Mouse (Mus musculus): ENCODE data around the gene Ubtd1. TPM values are rescaled to one million over a fixed set of nuclear protein-coding genes. Genes with fewer than 3 reads are reported as not detected.

The Ubtd1 gene
- polyA plus RNA-seq, 1 experiment = 46.7 TPM

DNA sequence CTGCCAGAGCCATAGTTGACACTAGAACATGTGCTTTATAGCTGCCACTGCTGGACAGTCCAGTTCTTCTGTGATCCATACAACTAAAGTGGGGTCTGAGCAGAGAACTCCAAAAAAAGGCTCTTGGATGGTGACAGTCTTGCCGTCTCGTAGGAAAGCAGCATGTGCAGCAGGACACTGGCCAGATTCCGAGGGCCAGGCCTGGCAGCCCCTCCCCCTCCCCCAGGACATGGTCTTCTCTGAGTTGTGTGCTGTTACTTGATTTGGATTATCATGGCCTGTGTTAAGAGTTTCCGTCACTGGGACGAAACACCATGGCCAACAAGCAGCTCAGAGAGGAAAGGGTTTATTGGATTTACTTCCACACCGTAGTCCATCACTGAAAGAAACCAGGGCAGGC is 22.7 kb downstream of the Ubtd1 start:
- Histone ChIP-seq H3K4me3 (ENCODE audit: insufficient read depth, low read length) (no peak overlapping the region), H3K4me1 (ENCODE audit: control insufficient read depth, insufficient read depth, low read length) (peaks cover 86% of the 10 kb centered on the region), H3K27ac (ENCODE audit: insufficient read depth, low read depth, low read length) (peak overlapping the region; percentile 38; the same call in 1 of the 2 replicates)
- TF ChIP-seq POLR2A (IDR thresholded peaks at IDR 0.05; ENCODE audit: borderline replicate concordance, low read depth, low read length) = no peak
- no peak for TF ChIP-seq CTCF (IDR thresholded peaks at IDR 0.05; ENCODE audit: low read depth, low read length)

DNA sequence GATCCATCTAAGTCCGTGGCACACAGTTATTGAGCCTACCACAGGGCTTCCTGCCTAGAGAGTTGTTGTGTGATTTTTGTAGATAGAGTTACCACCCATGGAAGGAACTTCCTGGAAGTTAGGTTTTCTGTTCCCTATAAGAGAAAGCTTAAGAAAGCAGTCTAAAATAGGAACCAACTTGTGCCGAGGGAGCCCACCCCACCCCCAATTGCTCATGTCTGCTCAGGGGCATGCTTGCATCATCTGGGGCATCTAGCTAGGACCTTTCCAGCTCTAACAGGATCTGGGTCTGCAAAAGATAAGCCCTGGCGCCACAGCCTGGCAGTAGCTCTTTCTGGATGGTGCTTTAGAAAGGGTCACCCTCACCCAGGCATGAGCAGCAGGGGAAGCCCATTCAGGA is 24.1 kb downstream of the Ubtd1 start:
- peak overlapping the region; percentile 91 for H3K27ac ChIP-seq (ENCODE audit: insufficient read depth, low read depth, low read length)
- no peak for TF ChIP-seq CTCF (IDR thresholded peaks at IDR 0.05; ENCODE audit: low read depth, low read length)
- TF ChIP-seq POLR2A (IDR thresholded peaks at IDR 0.05; ENCODE audit: borderline replicate concordance, low read depth, low read length) = no peak
- H3K4me3 ChIP-seq (ENCODE audit: insufficient read depth, low read length) = peak overlapping the region; percentile 43
- H3K4me1 ChIP-seq (ENCODE audit: control insufficient read depth, insufficient read depth, low read length) = peaks cover 83% of the 10 kb centered on the region

DNA sequence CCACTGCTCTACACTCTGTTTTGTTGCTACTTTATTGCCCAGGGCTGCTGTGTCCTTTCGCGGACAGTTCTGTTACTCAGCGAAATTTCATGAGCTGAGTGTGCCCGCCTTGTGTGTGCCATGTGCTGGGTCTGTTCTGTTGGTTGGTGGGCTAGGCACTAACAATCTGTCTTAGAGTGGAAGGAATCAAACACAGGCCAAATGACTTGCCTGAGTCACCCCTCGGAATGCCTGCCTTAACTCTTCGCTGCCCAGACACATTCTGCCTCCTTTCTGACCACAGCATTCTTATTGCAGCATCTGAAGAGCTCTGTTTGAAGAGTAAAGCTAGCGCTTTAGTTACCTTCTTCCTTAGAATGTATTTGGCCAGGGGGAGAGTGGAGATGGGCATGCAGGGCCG is 25.0 kb downstream of the Ubtd1 start:
- TF ChIP-seq POLR2A (IDR thresholded peaks at IDR 0.05; ENCODE audit: borderline replicate concordance, low read depth, low read length) = no peak
- TF ChIP-seq CTCF (IDR thresholded peaks at IDR 0.05; ENCODE audit: low read depth, low read length) = no peak
- Histone ChIP-seq H3K4me3 (ENCODE audit: insufficient read depth, low read length) (no peak overlapping the region), H3K4me1 (ENCODE audit: control insufficient read depth, insufficient read depth, low read length) (peaks cover 74% of the 10 kb centered on the region), H3K27ac (ENCODE audit: insufficient read depth, low read depth, low read length) (peak overlapping the region; percentile 19)

DNA sequence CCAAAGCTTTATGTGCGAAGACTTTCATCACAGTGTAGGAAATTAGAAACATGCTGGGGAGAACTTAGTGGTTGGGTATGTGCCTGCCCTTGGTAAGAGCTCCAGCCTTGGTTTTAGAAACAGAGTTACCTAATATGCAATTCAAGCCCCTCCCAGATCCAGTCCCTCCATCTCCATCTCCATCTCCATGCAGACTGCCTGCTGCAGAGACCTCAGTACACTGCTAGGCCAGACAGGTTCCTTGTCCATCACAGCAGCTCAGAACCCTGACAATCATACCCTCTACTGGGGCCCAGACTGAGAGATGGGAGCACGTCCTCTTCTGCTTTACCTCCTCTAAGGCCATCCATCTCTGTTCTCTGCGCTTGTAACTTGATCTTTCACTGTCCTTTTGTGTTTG is 27.0 kb downstream of the Ubtd1 start:
- Histone ChIP-seq H3K4me1 (ENCODE audit: control insufficient read depth, insufficient read depth, low read length) (peaks cover 57% of the 10 kb centered on the region), H3K4me3 (ENCODE audit: insufficient read depth, low read length) (no peak overlapping the region), H3K27ac (ENCODE audit: insufficient read depth, low read depth, low read length) (no peak overlapping the region)
- no peak for TF ChIP-seq CTCF (IDR thresholded peaks at IDR 0.05; ENCODE audit: low read depth, low read length)
- no peak for TF ChIP-seq POLR2A (IDR thresholded peaks at IDR 0.05; ENCODE audit: borderline replicate concordance, low read depth, low read length)

DNA sequence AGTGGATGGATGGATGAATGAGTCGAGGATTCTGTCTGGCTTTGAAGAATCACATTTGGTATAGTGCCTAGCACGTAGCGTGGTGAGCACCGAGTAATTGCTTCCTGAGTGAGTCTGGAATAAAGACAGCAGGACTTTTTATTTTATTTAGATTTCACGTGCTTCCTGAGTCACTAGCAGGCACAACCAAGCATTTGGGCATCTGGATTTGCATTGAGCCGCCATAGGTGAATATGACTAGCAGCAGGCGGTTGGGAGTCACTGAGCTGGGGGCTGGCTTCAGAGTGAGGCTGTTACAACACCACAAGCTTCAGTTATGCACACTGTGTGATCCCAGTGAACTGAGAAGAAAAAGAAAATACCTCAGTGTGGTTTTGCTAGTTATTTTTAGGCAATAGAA is 27.5 kb downstream of the Ubtd1 start:
- Histone ChIP-seq H3K4me1 (ENCODE audit: control insufficient read depth, insufficient read depth, low read length) (peaks cover 52% of the 10 kb centered on the region), H3K27ac (ENCODE audit: insufficient read depth, low read depth, low read length) (no peak overlapping the region), H3K4me3 (ENCODE audit: insufficient read depth, low read length) (no peak overlapping the region)
- TF ChIP-seq CTCF (IDR thresholded peaks at IDR 0.05; ENCODE audit: low read depth, low read length) (no peak), POLR2A (IDR thresholded peaks at IDR 0.05; ENCODE audit: borderline replicate concordance, low read depth, low read length) (no peak)

DNA sequence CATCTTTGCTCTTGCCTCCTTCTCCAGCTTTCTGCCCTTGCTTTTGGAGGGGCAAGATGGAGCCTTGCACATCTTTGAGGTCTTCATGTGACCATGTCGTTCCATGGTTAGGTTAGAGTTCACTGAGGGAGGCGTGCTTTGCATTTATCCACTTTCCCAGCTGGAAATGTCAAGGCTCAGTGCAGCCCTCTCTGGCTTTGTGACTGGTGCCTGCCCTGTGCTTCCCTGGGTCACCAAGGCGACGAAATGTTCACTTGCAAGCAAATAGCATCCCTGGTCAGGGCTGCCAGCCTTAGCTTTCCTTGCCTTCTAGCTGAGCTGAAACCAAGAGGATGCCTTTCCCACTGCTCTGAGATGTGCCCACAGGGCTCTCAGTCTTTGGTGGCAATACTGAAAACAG is 28.9 kb downstream of the Ubtd1 start:
- Histone ChIP-seq H3K4me1 (ENCODE audit: control insufficient read depth, insufficient read depth, low read length) (peaks cover 39% of the 10 kb centered on the region), H3K27ac (ENCODE audit: insufficient read depth, low read depth, low read length) (no peak overlapping the region), H3K4me3 (ENCODE audit: insufficient read depth, low read length) (no peak overlapping the region)
- TF ChIP-seq POLR2A (IDR thresholded peaks at IDR 0.05; ENCODE audit: borderline replicate concordance, low read depth, low read length) (no peak), CTCF (IDR thresholded peaks at IDR 0.05; ENCODE audit: low read depth, low read length) (no peak)

DNA sequence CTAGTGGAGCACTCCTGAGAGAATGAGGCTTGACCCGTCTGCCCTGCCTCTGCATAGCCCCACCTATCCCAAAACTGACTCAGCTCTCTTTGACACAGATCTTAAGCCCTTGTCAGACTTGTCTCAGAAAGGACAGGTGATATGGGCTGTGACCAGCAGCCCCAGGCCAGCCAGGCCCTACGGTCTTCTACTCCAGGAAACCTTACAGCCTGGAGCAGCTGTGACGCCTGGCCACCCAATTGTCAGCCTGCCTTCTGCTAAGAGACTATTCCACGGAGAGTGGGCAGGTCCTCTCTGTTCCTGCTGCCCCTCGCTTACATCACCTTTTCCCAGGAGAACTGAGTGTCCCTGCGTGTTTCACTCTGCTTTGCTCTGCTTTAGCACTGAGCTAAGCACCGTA is 29.6 kb downstream of the Ubtd1 start:
- no peak overlapping the region for H3K27ac ChIP-seq (ENCODE audit: insufficient read depth, low read depth, low read length)
- H3K4me1 ChIP-seq (ENCODE audit: control insufficient read depth, insufficient read depth, low read length) = peaks cover 41% of the 10 kb centered on the region
- H3K4me3 ChIP-seq (ENCODE audit: insufficient read depth, low read length) = no peak overlapping the region
- TF ChIP-seq POLR2A (IDR thresholded peaks at IDR 0.05; ENCODE audit: borderline replicate concordance, low read depth, low read length) = no peak
- TF ChIP-seq CTCF (IDR thresholded peaks at IDR 0.05; ENCODE audit: low read depth, low read length) = no peak

DNA sequence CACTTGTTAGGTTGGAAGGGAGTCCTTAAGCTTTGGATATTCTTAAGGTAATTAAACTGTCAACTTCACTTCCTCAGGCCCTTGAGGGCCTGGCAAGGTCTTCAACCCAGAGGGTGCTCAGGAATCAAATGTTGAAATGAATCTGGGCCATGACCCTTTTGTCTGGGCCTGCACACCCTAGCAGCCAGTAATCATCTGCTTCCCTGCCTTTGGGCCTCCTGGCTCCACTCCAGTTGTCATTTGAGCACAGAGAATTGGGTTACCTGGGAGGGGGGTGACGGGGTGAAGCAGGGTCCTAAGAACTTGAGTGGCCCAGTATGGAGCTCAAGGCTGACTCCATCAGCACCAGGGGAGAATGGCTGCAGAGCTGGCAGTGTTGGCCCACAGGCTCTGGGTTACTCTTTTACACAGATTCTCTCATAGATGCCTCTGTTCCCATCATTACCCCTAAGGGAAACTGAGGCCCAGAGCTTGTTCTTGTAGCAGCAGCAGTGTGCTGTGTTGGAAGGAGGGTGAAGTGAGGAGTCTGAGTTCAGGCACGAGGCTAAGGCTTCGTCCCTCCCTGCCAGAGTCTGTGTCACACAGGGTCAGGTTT is 32.8 kb downstream of the Ubtd1 start:
- no peak overlapping the region for H3K27ac ChIP-seq (ENCODE audit: insufficient read depth, low read depth, low read length)

DNA sequence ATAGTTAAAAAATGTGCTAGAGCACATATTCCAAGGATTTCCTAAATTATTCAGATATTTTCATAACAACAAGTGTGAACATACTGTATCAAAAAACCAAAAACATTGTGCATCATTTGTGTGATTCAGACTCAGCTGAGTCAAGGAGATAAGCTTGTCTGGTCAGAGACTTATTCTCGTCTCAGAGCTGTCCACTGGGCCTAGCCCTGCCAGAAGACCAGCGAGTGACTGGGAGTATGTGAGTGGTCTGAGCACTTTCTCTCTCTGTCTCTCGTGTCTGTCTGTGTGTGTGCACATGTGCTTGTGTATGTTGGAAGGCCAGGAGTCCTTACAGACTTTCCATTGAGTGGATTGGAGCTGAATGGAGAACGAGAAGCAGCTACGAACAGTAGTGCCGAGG is 33.4 kb downstream of the Ubtd1 start:
- no peak overlapping the region for H3K27ac ChIP-seq (ENCODE audit: insufficient read depth, low read depth, low read length)
- TF ChIP-seq CTCF (IDR thresholded peaks at IDR 0.05; ENCODE audit: low read depth, low read length) (no peak), POLR2A (IDR thresholded peaks at IDR 0.05; ENCODE audit: borderline replicate concordance, low read depth, low read length) (no peak)

More for the DNA sequence above, 32.8 kb downstream of the Ubtd1 start:
- TF ChIP-seq POLR2A (IDR thresholded peaks at IDR 0.05; ENCODE audit: borderline replicate concordance, low read depth, low read length) (no peak), CTCF (IDR thresholded peaks at IDR 0.05; ENCODE audit: low read depth, low read length) (no peak)
- H3K4me1 ChIP-seq (ENCODE audit: control insufficient read depth, insufficient read depth, low read length) = peaks cover 41% of the 10 kb centered on the region
- H3K4me3 ChIP-seq (ENCODE audit: insufficient read depth, low read length) = no peak overlapping the region

DNA sequence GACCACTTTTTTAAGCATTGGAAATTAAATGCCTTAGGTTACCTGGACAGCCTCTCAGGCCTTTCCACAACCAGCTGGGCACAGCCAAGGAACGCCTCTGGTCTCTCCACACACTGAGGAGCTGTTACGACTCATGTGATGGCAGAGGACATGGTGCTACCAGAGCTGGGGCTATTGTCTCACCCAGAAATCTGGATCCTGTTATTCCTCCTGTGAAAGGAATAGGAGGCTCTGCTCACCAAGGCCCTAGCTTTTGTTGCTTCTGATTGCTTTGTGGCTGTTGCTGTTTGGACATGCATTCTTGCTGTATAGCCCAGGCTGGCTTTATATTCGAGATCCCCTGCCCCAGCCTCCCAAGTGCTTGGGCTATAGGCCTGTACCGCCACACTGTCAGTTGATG is 34.7 kb downstream of the Ubtd1 start:
- H3K4me1 ChIP-seq (ENCODE audit: control insufficient read depth, insufficient read depth, low read length) = peaks cover 50% of the 10 kb centered on the region
- H3K4me3 ChIP-seq (ENCODE audit: insufficient read depth, low read length) = no peak overlapping the region
- TF ChIP-seq CTCF (IDR thresholded peaks at IDR 0.05; ENCODE audit: low read depth, low read length) = no peak
- no peak for TF ChIP-seq POLR2A (IDR thresholded peaks at IDR 0.05; ENCODE audit: borderline replicate concordance, low read depth, low read length)
- H3K27ac ChIP-seq (ENCODE audit: insufficient read depth, low read depth, low read length) = peak overlapping the region; percentile 80

More for the DNA sequence above, 33.4 kb downstream of the Ubtd1 start:
- Histone ChIP-seq H3K4me3 (ENCODE audit: insufficient read depth, low read length) (no peak overlapping the region), H3K4me1 (ENCODE audit: control insufficient read depth, insufficient read depth, low read length) (peaks cover 41% of the 10 kb centered on the region)

Data from bone marrow macrophage, adult 2 months (primary cell).